Mouse (Mus musculus): ENCODE measurements around the gene Fkbpl.

The Fkbpl gene

GRCm38 (mm10) chr17:34692906-34693305 lies 48.3 kb downstream of the Fkbpl start:
- no peak for DNase-seq (ENCODE audit: low spot score in 2 of 2)

Data from left cerebral cortex, adult 9 months (tissue).